Mouse (Mus musculus) heart, embryonic 10.5 days (tissue): ENCODE results near the gene Limk1. TPM values are rescaled to one million over a fixed set of nuclear protein-coding genes. Genes with fewer than 3 reads are reported as not detected.
A peak's percentile ranks its signal among the peaks of the same experiment; 100 is the strongest.

Source experiments
- DNase-seq: peaks from one replicate; pipeline ENCODE4 v3.0.0-alpha.2; 2017; ENCODE audit warnings: low spot score
- H3K27ac ChIP-seq: fragments of 300-500 bp; sonication (generic); 2 replicates; pipeline ENCODE4 v1.5.1; 2016; ENCODE audit warnings: mild to moderate bottlenecking
- H3K27me3 ChIP-seq: fragments of 300-500 bp; sonication (generic); 2 replicates; pipeline ENCODE4 v1.6.1; 2016; ENCODE audit warnings: mild to moderate bottlenecking; ENCODE audit not compliant: poor library complexity, insufficient read depth, severe bottlenecking
- H3K36me3 ChIP-seq: fragments of 300-500 bp; sonication (generic); 2 replicates; pipeline ENCODE4 v1.6.1; 2016; ENCODE audit warnings: mild to moderate bottlenecking, moderate library complexity
- H3K4me1 ChIP-seq: fragments of 300-500 bp; sonication (generic); 2 replicates; pipeline ENCODE4 v1.6.1; 2016; ENCODE audit warnings: mild to moderate bottlenecking
- H3K4me3 ChIP-seq: fragments of 300-500 bp; sonication (generic); 2 replicates; pipeline ENCODE4 v1.5.1; 2016; ENCODE audit warnings: mild to moderate bottlenecking, moderate library complexity
- H3K9me3 ChIP-seq: fragments of 300-500 bp; sonication (generic); 2 replicates; pipeline ENCODE4 v1.6.1; 2016; ENCODE audit warnings: mild to moderate bottlenecking, moderate library complexity
- WGBS: fragments of 180-500 bp; shearing (Covaris S2); methylation state at CpG from one replicate; pipeline ENCODE4 v1.1.7; 2016; 5-methylcytosine and 5-hydroxymethylcytosine counted together
- polyA plus RNA-seq: library from polyadenylated mRNA; unstranded; fragments of >200 nt; fragmentation: Nextera tagmentation; extraction: Ambion mirVana; gene quantifications from 2 replicates; pipeline ENCODE4 v1.2.1, GENCODE M21; 2016

The Limk1 gene
- 3.7 and 4.7 TPM in 2 replicates for polyA plus RNA-seq

GRCm38 (mm10) chr5:134688086-134688717, at the start of gene Limk1:
Limk1 (minus strand) TSS chr5:134688598.
- Histone ChIP-seq H3K9me3 (no peaks in the 10 kb centered on the region), H3K27me3 (peaks cover 5% of the 10 kb centered on the region; the same call in 1 of the 2 replicates), H3K4me3 (peak within 1 kb of the TSS; percentile 82), H3K36me3 (peaks cover 22% of the 10 kb centered on the region), H3K27ac (peak within 1 kb of the TSS; percentile 89), H3K4me1 (peaks cover 21% of the 10 kb centered on the region)
- WGBS = 1% methylated on average over 69 of the region's 69 CpGs
- DNase-seq = no peak

GRCm38 (mm10) chr5:134734920-134735319, 46.5 kb upstream of the Limk1 start:
- 59% methylated on average over 2 of the region's 2 CpGs for WGBS
- no peak for DNase-seq
- H3K27ac ChIP-seq = no peak overlapping the region
- H3K27me3 ChIP-seq = no peaks in the 10 kb centered on the region
- H3K9me3 ChIP-seq = no peaks in the 10 kb centered on the region
- H3K36me3 ChIP-seq = no peaks in the 10 kb centered on the region
- peaks cover 3% of the 10 kb centered on the region; the same call in 1 of the 2 replicates for H3K4me1 ChIP-seq
- no peak overlapping the region for H3K4me3 ChIP-seq

- Histone ChIP-seq H3K4me1 (peaks cover 3% of the 10 kb centered on the region; the same call in 1 of the 2 replicates), H3K36me3 (no peaks in the 10 kb centered on the region), H3K27me3 (no peaks in the 10 kb centered on the region), H3K9me3 (no peaks in the 10 kb centered on the region), H3K27ac (no peak overlapping the region), H3K4me3 (no peak overlapping the region)
- DNase-seq = no peak
- 73% methylated on average over 5 of the region's 5 CpGs for WGBS
Measured at GRCm38 (mm10) chr5:134734072-134734471, 45.7 kb upstream of the Limk1 start.

GRCm38 (mm10) chr5:134733241-134733640, 44.8 kb upstream of the Limk1 start:
- no peak overlapping the region for H3K27ac ChIP-seq
- no peaks in the 10 kb centered on the region for H3K36me3 ChIP-seq
- no peaks in the 10 kb centered on the region for H3K27me3 ChIP-seq
- no peak overlapping the region for H3K4me3 ChIP-seq
- no peaks in the 10 kb centered on the region for H3K9me3 ChIP-seq
- peaks cover 3% of the 10 kb centered on the region; the same call in 1 of the 2 replicates for H3K4me1 ChIP-seq
- DNase-seq = no peak
- 67% methylated on average over 4 of the region's 4 CpGs for WGBS

GRCm38 (mm10) chr5:134729124-134729523, 40.7 kb upstream of the Limk1 start:
- no peak overlapping the region for H3K4me3 ChIP-seq
- no peaks in the 10 kb centered on the region for H3K9me3 ChIP-seq
- no peaks in the 10 kb centered on the region for H3K4me1 ChIP-seq
- WGBS = 82% methylated on average over 12 of the region's 12 CpGs
- H3K27me3 ChIP-seq = no peaks in the 10 kb centered on the region
- H3K36me3 ChIP-seq = no peaks in the 10 kb centered on the region
- no peak for DNase-seq
- H3K27ac ChIP-seq = no peak overlapping the region

- H3K4me1 ChIP-seq = no peaks in the 10 kb centered on the region
- no peaks in the 10 kb centered on the region for H3K27me3 ChIP-seq
- no peaks in the 10 kb centered on the region for H3K36me3 ChIP-seq
- no peak for DNase-seq
- 74% methylated on average over 3 of the region's 3 CpGs for WGBS
- H3K9me3 ChIP-seq = no peaks in the 10 kb centered on the region
- H3K27ac ChIP-seq = no peak overlapping the region
- no peak overlapping the region for H3K4me3 ChIP-seq
Measured at GRCm38 (mm10) chr5:134728535-134728934, 40.1 kb upstream of the Limk1 start.

GRCm38 (mm10) chr5:134727001-134727639, 38.7 kb upstream of the Limk1 start:
- Histone ChIP-seq H3K27me3 (no peaks in the 10 kb centered on the region), H3K27ac (no peak overlapping the region), H3K4me3 (no peak overlapping the region), H3K36me3 (no peaks in the 10 kb centered on the region), H3K4me1 (no peaks in the 10 kb centered on the region), H3K9me3 (no peaks in the 10 kb centered on the region)
- DNase-seq = no peak
- 72% methylated on average over 8 of the region's 8 CpGs for WGBS

GRCm38 (mm10) chr5:134725299-134725698, 36.9 kb upstream of the Limk1 start:
- 59% methylated on average over 4 of the region's 4 CpGs for WGBS

GRCm38 (mm10) chr5:134720058-134720457, 31.7 kb upstream of the Limk1 start:
- Histone ChIP-seq H3K27me3 (peaks cover 27% of the 10 kb centered on the region), H3K9me3 (no peaks in the 10 kb centered on the region), H3K36me3 (no peaks in the 10 kb centered on the region), H3K4me1 (no peaks in the 10 kb centered on the region), H3K27ac (no peak overlapping the region), H3K4me3 (no peak overlapping the region)
- 56% methylated on average over 4 of the region's 4 CpGs for WGBS
- no peak for DNase-seq

More at GRCm38 (mm10) chr5:134725299-134725698, 36.9 kb upstream of the Limk1 start:
- Histone ChIP-seq H3K36me3 (no peaks in the 10 kb centered on the region), H3K27ac (no peak overlapping the region), H3K4me1 (no peaks in the 10 kb centered on the region), H3K9me3 (no peaks in the 10 kb centered on the region), H3K4me3 (no peak overlapping the region), H3K27me3 (peaks cover 15% of the 10 kb centered on the region; the same call in 1 of the 2 replicates)
- no peak for DNase-seq

- Histone ChIP-seq H3K9me3 (no peaks in the 10 kb centered on the region), H3K36me3 (no peaks in the 10 kb centered on the region), H3K27ac (no peak overlapping the region), H3K4me3 (no peak overlapping the region), H3K4me1 (peaks cover 6% of the 10 kb centered on the region), H3K27me3 (peaks cover 19% of the 10 kb centered on the region)
- 56% methylated on average over 7 of the region's 7 CpGs for WGBS
- DNase-seq = no peak
Measured at GRCm38 (mm10) chr5:134711076-134711475, 22.7 kb upstream of the Limk1 start.

- no peak overlapping the region for H3K27ac ChIP-seq
- peaks cover 23% of the 10 kb centered on the region for H3K27me3 ChIP-seq
- H3K4me3 ChIP-seq = no peak overlapping the region
- 50% methylated on average over 6 of the region's 6 CpGs for WGBS
- H3K9me3 ChIP-seq = no peaks in the 10 kb centered on the region
- no peak for DNase-seq
- H3K4me1 ChIP-seq = peaks cover 6% of the 10 kb centered on the region
- no peaks in the 10 kb centered on the region for H3K36me3 ChIP-seq
Measured at GRCm38 (mm10) chr5:134709275-134709674, 20.9 kb upstream of the Limk1 start.

GRCm38 (mm10) chr5:134704157-134704556, 15.8 kb upstream of the Limk1 start:
- DNase-seq = no peak
- H3K4me1 ChIP-seq = peaks cover 2% of the 10 kb centered on the region
- H3K27ac ChIP-seq = no peak overlapping the region
- peaks cover 18% of the 10 kb centered on the region for H3K27me3 ChIP-seq
- no peaks in the 10 kb centered on the region for H3K9me3 ChIP-seq
- H3K36me3 ChIP-seq = no peaks in the 10 kb centered on the region
- no peak overlapping the region for H3K4me3 ChIP-seq

GRCm38 (mm10) chr5:134695539-134695938, 7.1 kb upstream of the Limk1 start:
- Histone ChIP-seq H3K27me3 (no peaks in the 10 kb centered on the region), H3K4me1 (peaks cover 11% of the 10 kb centered on the region; the same call in 1 of the 2 replicates), H3K27ac (no peak overlapping the region), H3K36me3 (no peaks in the 10 kb centered on the region), H3K4me3 (no peak overlapping the region), H3K9me3 (no peaks in the 10 kb centered on the region)
- DNase-seq = no peak
- 40% methylated on average over 2 of the region's 2 CpGs for WGBS
